Comparison of ENCODE assay signal across 14 mouse cellular contexts in the genomic region with DNA sequence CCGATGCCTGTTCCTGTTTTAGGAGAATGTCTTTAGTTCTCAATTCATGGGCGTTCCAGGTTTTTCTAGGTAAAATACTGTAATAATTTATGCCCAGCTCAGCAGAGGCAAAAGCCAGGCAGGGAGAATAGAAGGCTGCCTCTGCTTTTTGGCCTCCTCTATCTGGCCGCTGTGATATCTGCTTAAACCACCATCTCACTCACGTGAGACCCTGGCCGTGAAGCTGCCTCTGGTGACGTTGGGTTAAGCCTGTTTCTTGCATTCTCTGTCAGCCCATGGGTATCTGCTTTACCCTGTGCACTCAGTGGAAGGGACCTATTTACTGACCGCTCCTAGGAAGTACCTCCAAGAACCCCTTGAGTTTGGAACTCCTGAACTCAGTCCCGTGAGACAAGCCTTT.
"Had no signal": no experiment of that assay in that cellular context is flagged by ENCODE, and none has a peak within 500 bp of the region (broad histone marks: within the 10 kb centered on the region; RNA-seq: fewer than 3 reads in every experiment).

No protein-coding gene starts in this region.

- H3K27me3 ChIP-seq: midbrain, embryonic 13.5 days had no signal

- H3K4me2 ChIP-seq: midbrain, embryonic 13.5 days had no signal

- H3K36me3 ChIP-seq: midbrain, embryonic 13.5 days had no signal

- H3K4me1 ChIP-seq: midbrain, embryonic 13.5 days had no signal

- H3K9ac ChIP-seq: liver, embryonic 14.5 days; midbrain, embryonic 13.5 days had no signal

- ATAC-seq: lung, postnatal 0 days; midbrain, embryonic 13.5 days had no signal

- H3K9me3 ChIP-seq: midbrain, embryonic 13.5 days had no signal

- DNase-seq: kidney, adult 8-10 months; kidney, postnatal 36 days; layer of hippocampus, adult 9-11 months; layer of hippocampus, postnatal 36 days; left cerebral cortex, postnatal 4 days; lung, adult 18-20 months; lung, postnatal 4 days; right cerebral cortex, adult 18-20 months; right cerebral cortex, postnatal 25 days; thymus, postnatal 36 days had no signal

- H3K4me3 ChIP-seq: midbrain, embryonic 13.5 days had no signal

- H3K27ac ChIP-seq: kidney, postnatal 0 days; liver, embryonic 14.5 days; midbrain, embryonic 13.5 days had no signal
